Mouse (Mus musculus) cerebellum, postnatal 4 days (tissue): ENCODE data around the gene Srm.

Experiments used
- DNase-seq, 2 experiments: peaks; one replicate each; pipeline ENCODE4 v3.0.0; 2022; ENCODE audit warnings: low spot score in 2 of 2, mixed read lengths in 1 of 2

Gene Srm

GRCm38 (mm10) chr4:148633395-148634061 lies 42.2 kb downstream of the Srm start:
- no peak for DNase-seq

GRCm38 (mm10) chr4:148635309-148635708 lies 44.0 kb downstream of the Srm start:
- no peak for DNase-seq

GRCm38 (mm10) chr4:148638302-148638701 lies 47.0 kb downstream of the Srm start:
- no peak for DNase-seq

GRCm38 (mm10) chr4:148639455-148639854 lies 48.2 kb downstream of the Srm start:
- DNase-seq, result no peak

GRCm38 (mm10) chr4:148641121-148641520 lies 49.8 kb downstream of the Srm start:
- no peak for DNase-seq

GRCm38 (mm10) chr4:148643291-148644156 lies 52.2 kb downstream of the Srm start, which contains the start of gene Gm572:
Gene Gm572, plus strand, starts transcription at chr4:148643317.
- DNase-seq, result no peak

GRCm38 (mm10) chr4:148644157-148644511 lies 52.8 kb downstream of the Srm start:
- peak; percentile 67 to 68 for DNase-seq
